In the genomic region with DNA sequence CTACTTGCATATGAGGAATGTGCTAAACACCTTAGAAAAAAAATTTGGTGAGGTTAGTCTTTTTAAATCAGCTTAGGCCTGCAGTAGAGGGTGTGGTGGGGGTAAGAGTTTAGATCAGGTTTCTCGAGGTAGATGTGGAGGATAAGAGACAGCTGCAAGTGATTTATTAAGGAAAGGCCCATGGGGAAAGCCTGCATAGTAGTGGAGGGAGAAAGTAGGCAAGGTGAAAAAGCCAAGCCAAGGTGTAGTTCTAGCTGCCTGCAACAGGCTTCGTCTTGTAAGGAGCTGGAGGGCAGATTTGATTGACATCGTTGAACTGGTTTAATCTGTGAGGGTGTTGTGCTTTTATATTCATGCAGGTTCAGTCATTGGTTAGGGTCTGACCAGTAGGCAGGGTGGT, we compare ENCODE assay signal across 18 mouse cellular contexts.
DNase-seq lines count a peak whose midpoint lies in the region; ATAC-seq lines count a peak whose summit lies in the region.
"Had no signal": no experiment of that assay in that cellular context is flagged by ENCODE, and none has a peak within 500 bp of the region (broad histone marks: within the 10 kb centered on the region; RNA-seq: fewer than 3 reads in every experiment).

No protein-coding gene starts in this region.

- no peak overlapping the region for H3K4me3 ChIP-seq in heart, embryonic 11.5 days (ENCODE audit: low read depth, low read length)
- H3K4me3 ChIP-seq in stomach, embryonic 16.5 days (replicated peaks; ENCODE audit: low read length): no peak overlapping the region
- H3K4me3 ChIP-seq in midbrain, embryonic 11.5 days (ENCODE audit: low read depth, low read length): no peak overlapping the region
- H3K4me3 ChIP-seq: heart, embryonic 13.5 days; hindbrain, embryonic 12.5 days had no signal

- no peak overlapping the region for H3K27ac ChIP-seq in heart, embryonic 11.5 days (ENCODE audit: low read depth, low read length)
- H3K27ac ChIP-seq in stomach, embryonic 16.5 days (ENCODE audit: low read length): peak overlapping the region; percentile 50; the same call in 1 of the 2 replicates
- no peak overlapping the region for H3K27ac ChIP-seq in midbrain, embryonic 11.5 days (ENCODE audit: low read depth, low read length)
- H3K27ac ChIP-seq: heart, embryonic 13.5 days; hindbrain, embryonic 12.5 days had no signal

- H3K4me2 ChIP-seq in heart, embryonic 11.5 days: no peak overlapping the region
- H3K4me2 ChIP-seq in stomach, embryonic 16.5 days (ENCODE audit: low read depth, low read length): no peak overlapping the region
- no peak overlapping the region for H3K4me2 ChIP-seq in midbrain, embryonic 11.5 days
- H3K4me2 ChIP-seq: heart, embryonic 13.5 days; hindbrain, embryonic 12.5 days had no signal

- no peaks in the 10 kb centered on the region for H3K9me3 ChIP-seq in heart, embryonic 11.5 days (replicated peaks; ENCODE audit: control insufficient read depth, low read length)
- H3K9me3 ChIP-seq in stomach, embryonic 16.5 days (replicated peaks; ENCODE audit: control insufficient read depth, low read length): no peaks in the 10 kb centered on the region
- no peaks in the 10 kb centered on the region for H3K9me3 ChIP-seq in midbrain, embryonic 11.5 days (ENCODE audit: control insufficient read depth, low read length)
- H3K9me3 ChIP-seq: heart, embryonic 13.5 days; hindbrain, embryonic 12.5 days had no signal

- H3K9ac ChIP-seq in heart, embryonic 11.5 days (ENCODE audit: low read depth, low read length): no peak overlapping the region
- no peak overlapping the region for H3K9ac ChIP-seq in stomach, embryonic 16.5 days (ENCODE audit: low read length)
- no peak overlapping the region for H3K9ac ChIP-seq in midbrain, embryonic 11.5 days (ENCODE audit: low read length)
- H3K9ac ChIP-seq: heart, embryonic 13.5 days; hindbrain, embryonic 12.5 days had no signal

- DNase-seq in heart, adult 11 months: peak; percentile 55
- DNase-seq in urinary bladder, postnatal 14 days (ENCODE audit: low spot score): peak; percentile 20
- no peak for DNase-seq in urinary bladder, postnatal 10 days (ENCODE audit: low spot score)
- no peak for DNase-seq in midbrain, embryonic 11.5 days (ENCODE audit: low spot score, missing footprints)
- DNase-seq: adrenal gland, adult 2 months; adrenal gland, postnatal 25 days; cerebellum, adult 18-20 months; cerebellum, adult 9-11 months; cerebellum, postnatal 36 days; gastrocnemius, postnatal 10 days; heart, postnatal 4 days had no signal

- no peaks in the 10 kb centered on the region for H3K4me1 ChIP-seq in heart, embryonic 11.5 days (ENCODE audit: control insufficient read depth, insufficient read depth, low read length)
- no peaks in the 10 kb centered on the region for H3K4me1 ChIP-seq in stomach, embryonic 16.5 days (ENCODE audit: control insufficient read depth, insufficient read depth, low read length)
- no peaks in the 10 kb centered on the region for H3K4me1 ChIP-seq in midbrain, embryonic 11.5 days (ENCODE audit: control insufficient read depth, insufficient read depth, low read length)
- H3K4me1 ChIP-seq: heart, embryonic 13.5 days; hindbrain, embryonic 12.5 days had no signal

- 78% methylated on average over 3 of the region's 3 CpGs for WGBS in heart, embryonic 11.5 days (ENCODE audit: insufficient replicate concordance)
- 64% methylated on average over 3 of the region's 3 CpGs for WGBS in stomach, embryonic 16.5 days
- 86% methylated on average over 3 of the region's 3 CpGs for WGBS in midbrain, embryonic 11.5 days

- H3K36me3 ChIP-seq in heart, embryonic 11.5 days (ENCODE audit: control insufficient read depth, insufficient read depth, low read length): no peaks in the 10 kb centered on the region
- H3K36me3 ChIP-seq in stomach, embryonic 16.5 days (ENCODE audit: control insufficient read depth, insufficient read depth, low read length): no peaks in the 10 kb centered on the region
- H3K36me3 ChIP-seq in midbrain, embryonic 11.5 days (ENCODE audit: control insufficient read depth, insufficient read depth, low read length): no peaks in the 10 kb centered on the region
- H3K36me3 ChIP-seq: heart, embryonic 13.5 days; hindbrain, embryonic 12.5 days had no signal

- ATAC-seq in heart, embryonic 11.5 days (replicated peaks; ENCODE audit: insufficient number of reproducible peaks, low FRiP score, low TSS enrichment): no peak
- peak; percentile 29; the same call in 1 of the 2 replicates for ATAC-seq in stomach, embryonic 16.5 days (ENCODE audit: insufficient read depth, low FRiP score)
- ATAC-seq in midbrain, embryonic 11.5 days (ENCODE audit: low FRiP score): no peak
- ATAC-seq: forebrain, embryonic 14.5 days; hindbrain, embryonic 16.5 days; inflammation-experienced regulatory T-cells, adult 6 months had no signal

- no peaks in the 10 kb centered on the region for H3K27me3 ChIP-seq in heart, embryonic 11.5 days (ENCODE audit: control insufficient read depth, insufficient read depth, low read length)
- no peaks in the 10 kb centered on the region for H3K27me3 ChIP-seq in stomach, embryonic 16.5 days (ENCODE audit: control insufficient read depth, insufficient read depth, low read length)
- H3K27me3 ChIP-seq in midbrain, embryonic 11.5 days (ENCODE audit: control insufficient read depth, insufficient read depth, low read length): no peaks in the 10 kb centered on the region
- H3K27me3 ChIP-seq: heart, embryonic 13.5 days; hindbrain, embryonic 12.5 days had no signal

Comparison
In these comparisons a context has a peak if more than half of its experiments do, and no peak if none do; other contexts are left out.
1. DNase-seq: peak in heart, adult 11 months (single experiment) and urinary bladder, postnatal 14 days (single experiment); none in urinary bladder, postnatal 10 days (single experiment) and midbrain, embryonic 11.5 days (single experiment).